Mouse (Mus musculus) left cerebral cortex, postnatal 4 days (tissue): ENCODE data around the gene Utrn. TPM values are rescaled to one million over a fixed set of nuclear protein-coding genes. Genes with fewer than 3 reads are reported as not detected.

Experiments used
- DNase-seq: peaks from one replicate; pipeline ENCODE4 v3.0.0-alpha.2; 2022
- intact Hi-C: fragments of 180-260 bp; cut with DNase I; formaldehyde crosslinking; loops from one replicate; pipeline ENCODE4 v1.15.1; 2025
- total RNA-seq, 2 experiments: library from RNA; stranded (reverse); gene quantifications; 2 replicates each; pipeline ENCODE4 v1.2.3; 2021

Utrn gene
- total RNA-seq, 2 experiments from 2014 or later = 32.1 to 34.6 TPM

- intact Hi-C loops = no loop called here
- DNase-seq = no peak
Measured at GRCm38 (mm10) chr10:12354106-12354505, 515.1 kb downstream of the Utrn start.

- no peak for DNase-seq
Measured at GRCm38 (mm10) chr10:12339704-12340558, 529.2 kb downstream of the Utrn start.

GRCm38 (mm10) chr10:12339005-12339703 lies 530.0 kb downstream of the Utrn start:
- DNase-seq = no peak
- intact Hi-C loops = no loop called here

More at GRCm38 (mm10) chr10:12339704-12340558, 529.2 kb downstream of the Utrn start:
- intact Hi-C loops = no loop called here

Other genes starting within 250 kb of the Utrn start
- 1 to 10 TPM; 1.3 to 2.1 TPM for gene Stx11, start 94.9 kb upstream of the Utrn start, total RNA-seq
- gene Sf3b5, start 136.0 kb upstream of the Utrn start, total RNA-seq = 1 to 10 TPM; 8.6 to 9.3 TPM
- gene Plagl1, start 191.1 kb upstream of the Utrn start, total RNA-seq = 10 to 100 TPM; 25.5 to 27.6 TPM